Mouse (Mus musculus) heart, adult 8-10 months (tissue): Measurements from ENCODE around the gene Enoph1. TPM values are rescaled to one million over a fixed set of nuclear protein-coding genes. Genes with fewer than 3 reads are reported as not detected.

Source experiments
- DNase-seq: peaks from one replicate; pipeline ENCODE4 v3.0.0; 2022; ENCODE audit warnings: low spot score
- total RNA-seq, 4 experiments: library from RNA; stranded (reverse); gene quantifications; 2 replicates each; pipeline ENCODE4 v1.2.4; 2022

The Enoph1 gene
- 1 to 10 TPM; 5.7 to 8.6 (median 8.3) TPM for total RNA-seq

GRCm38 (mm10) chr5:100039602-100040142 is at the start of gene Enoph1, which contains the start of gene Hnrnpdl:
Gene Enoph1, plus strand, starts transcription at chr5:100039985.
Gene Hnrnpdl, minus strand, starts transcription at chr5:100039664.
- peak; percentile 91 for DNase-seq

GRCm38 (mm10) chr5:99994166-99994565 is 45.6 kb upstream of the Enoph1 start:
- no peak for DNase-seq

- DNase-seq: no peak
Measured at GRCm38 (mm10) chr5:99994680-99995079, 45.1 kb upstream of the Enoph1 start.

GRCm38 (mm10) chr5:100000048-100000447 is 39.7 kb upstream of the Enoph1 start:
- DNase-seq: no peak

GRCm38 (mm10) chr5:100000500-100000899 is 39.3 kb upstream of the Enoph1 start:
- DNase-seq: no peak

- DNase-seq: no peak
Measured at GRCm38 (mm10) chr5:100003895-100004294, 35.9 kb upstream of the Enoph1 start.

GRCm38 (mm10) chr5:100005431-100005830 is 34.4 kb upstream of the Enoph1 start:
- DNase-seq: no peak

- no peak for DNase-seq
Measured at GRCm38 (mm10) chr5:100005896-100006295, 33.9 kb upstream of the Enoph1 start.

GRCm38 (mm10) chr5:100006324-100007039 is 33.3 kb upstream of the Enoph1 start:
- DNase-seq: no peak

GRCm38 (mm10) chr5:100007040-100007375 is 32.8 kb upstream of the Enoph1 start:
- DNase-seq: no peak

- DNase-seq: no peak
Measured at GRCm38 (mm10) chr5:100008485-100008884, 31.3 kb upstream of the Enoph1 start.

- DNase-seq: no peak
Measured at GRCm38 (mm10) chr5:100012599-100012998, 27.2 kb upstream of the Enoph1 start.

GRCm38 (mm10) chr5:100020089-100020488 is 19.7 kb upstream of the Enoph1 start:
- no peak for DNase-seq

GRCm38 (mm10) chr5:100024403-100024802 is 15.4 kb upstream of the Enoph1 start:
- no peak for DNase-seq

- no peak for DNase-seq
Measured at GRCm38 (mm10) chr5:100024868-100025267, 14.9 kb upstream of the Enoph1 start.

GRCm38 (mm10) chr5:100030069-100030468 is 9.7 kb upstream of the Enoph1 start:
- DNase-seq: peak; percentile 31

GRCm38 (mm10) chr5:100032107-100032506 is 7.7 kb upstream of the Enoph1 start:
- DNase-seq: no peak

GRCm38 (mm10) chr5:100032646-100033045 is 7.1 kb upstream of the Enoph1 start:
- DNase-seq: no peak

GRCm38 (mm10) chr5:100035950-100036349 is 3.8 kb upstream of the Enoph1 start:
- no peak for DNase-seq

GRCm38 (mm10) chr5:100036681-100037080 is 3.1 kb upstream of the Enoph1 start:
- DNase-seq: no peak

GRCm38 (mm10) chr5:100037965-100038713 is 1.6 kb upstream of the Enoph1 start:
- peak; percentile 80 for DNase-seq

- DNase-seq: peak; percentile 94
Measured at GRCm38 (mm10) chr5:100038714-100039601, 827 bp upstream of the Enoph1 start.
